Mouse (Mus musculus): ENCODE results near the gene Cxcr4. TPM values are rescaled to one million over a fixed set of nuclear protein-coding genes. Genes with fewer than 3 reads are reported as not detected.

Gene Cxcr4
- 0.97 and 1.3 TPM in 2 replicates for polyA plus RNA-seq (2014; fragmentation: Nextera tagmentation; extraction: Ambion mirVana)

- ATAC-seq (replicated peaks; ENCODE audit: low FRiP score) (peak; percentile 59), DNase-seq (ENCODE audit: low spot score) (peak; percentile 83)
- Histone ChIP-seq H3K36me3 (ENCODE audit: control insufficient read depth, insufficient read depth, low read length) (no peaks in the 10 kb centered on the region), H3K4me2 (peak within 1 kb of the TSS; percentile 82), H3K27me3 (replicated peaks; ENCODE audit: control insufficient read depth, insufficient read depth, low read length) (peaks cover 69% of the 10 kb centered on the region), H3K9ac (ENCODE audit: low read depth, low read length) (no peak within 1 kb of the TSS), H3K4me1 (replicated peaks; ENCODE audit: control insufficient read depth, insufficient read depth, low read length) (peaks cover 5% of the 10 kb centered on the region; the same call in 1 of the 2 replicates), H3K27ac (ENCODE audit: low read depth, low read length) (no peak within 1 kb of the TSS), H3K9me3 (ENCODE audit: control insufficient read depth, low read length) (no peaks in the 10 kb centered on the region), H3K4me3 (ENCODE audit: low read depth, low read length) (peak within 1 kb of the TSS; percentile 56)
- under 1% methylated on average over 27 of the region's 27 CpGs for WGBS
These were observed at the start of gene Cxcr4 for GRCm38 (mm10) chr1:128592211-128592741. Gene Cxcr4 (minus strand): TSS chr1:128592293.

- WGBS = 39% methylated on average over 4 of the region's 4 CpGs
These were observed 47.6 kb upstream of the Cxcr4 start for GRCm38 (mm10) chr1:128639707-128640107.

GRCm38 (mm10) chr1:128637230-128637740 is 45.2 kb upstream of the Cxcr4 start:
- no peak overlapping the region for H3K4me2 ChIP-seq
- 87% methylated on average over 7 of the region's 7 CpGs for WGBS
- no peak for DNase-seq (ENCODE audit: low spot score)
- no peaks in the 10 kb centered on the region for H3K9me3 ChIP-seq (ENCODE audit: control insufficient read depth, low read length)
- no peak overlapping the region for H3K9ac ChIP-seq (ENCODE audit: low read depth, low read length)
- H3K4me3 ChIP-seq (ENCODE audit: low read depth, low read length) = no peak overlapping the region
- no peak for ATAC-seq (replicated peaks; ENCODE audit: low FRiP score)
- H3K4me1 ChIP-seq (replicated peaks; ENCODE audit: control insufficient read depth, insufficient read depth, low read length) = no peaks in the 10 kb centered on the region
- no peaks in the 10 kb centered on the region for H3K36me3 ChIP-seq (ENCODE audit: control insufficient read depth, insufficient read depth, low read length)
- H3K27me3 ChIP-seq (replicated peaks; ENCODE audit: control insufficient read depth, insufficient read depth, low read length) = no peaks in the 10 kb centered on the region
- no peak overlapping the region for H3K27ac ChIP-seq (ENCODE audit: low read depth, low read length)

More at GRCm38 (mm10) chr1:128639707-128640107, 47.6 kb upstream of the Cxcr4 start:
- no peak overlapping the region for H3K27ac ChIP-seq (ENCODE audit: low read depth, low read length)
- no peaks in the 10 kb centered on the region for H3K4me1 ChIP-seq (replicated peaks; ENCODE audit: control insufficient read depth, insufficient read depth, low read length)
- no peaks in the 10 kb centered on the region; the same call in 1 of the 2 replicates for H3K27me3 ChIP-seq (replicated peaks; ENCODE audit: control insufficient read depth, insufficient read depth, low read length)
- H3K9me3 ChIP-seq (ENCODE audit: control insufficient read depth, low read length) = no peaks in the 10 kb centered on the region
- no peak for DNase-seq (ENCODE audit: low spot score)
- H3K36me3 ChIP-seq (ENCODE audit: control insufficient read depth, insufficient read depth, low read length) = no peaks in the 10 kb centered on the region
- H3K9ac ChIP-seq (ENCODE audit: low read depth, low read length) = no peak overlapping the region
- no peak for ATAC-seq (replicated peaks; ENCODE audit: low FRiP score)
- H3K4me2 ChIP-seq = no peak overlapping the region
- no peak overlapping the region for H3K4me3 ChIP-seq (ENCODE audit: low read depth, low read length)

- no peaks in the 10 kb centered on the region for H3K9me3 ChIP-seq (ENCODE audit: control insufficient read depth, low read length)
- DNase-seq (ENCODE audit: low spot score) = no peak
- no peaks in the 10 kb centered on the region for H3K27me3 ChIP-seq (replicated peaks; ENCODE audit: control insufficient read depth, insufficient read depth, low read length)
- no peak overlapping the region for H3K9ac ChIP-seq (ENCODE audit: low read depth, low read length)
- H3K36me3 ChIP-seq (ENCODE audit: control insufficient read depth, insufficient read depth, low read length) = no peaks in the 10 kb centered on the region
- H3K4me3 ChIP-seq (ENCODE audit: low read depth, low read length) = no peak overlapping the region
- WGBS = 87% methylated on average over 10 of the region's 10 CpGs
- no peak overlapping the region for H3K4me2 ChIP-seq
- H3K4me1 ChIP-seq (replicated peaks; ENCODE audit: control insufficient read depth, insufficient read depth, low read length) = no peaks in the 10 kb centered on the region
- no peak overlapping the region for H3K27ac ChIP-seq (ENCODE audit: low read depth, low read length)
- no peak for ATAC-seq (replicated peaks; ENCODE audit: low FRiP score)
These were observed 44.5 kb upstream of the Cxcr4 start for GRCm38 (mm10) chr1:128636258-128637229.

- no peak overlapping the region for H3K4me3 ChIP-seq (ENCODE audit: low read depth, low read length)
- no peak for DNase-seq (ENCODE audit: low spot score)
- no peaks in the 10 kb centered on the region for H3K9me3 ChIP-seq (ENCODE audit: control insufficient read depth, low read length)
- no peak for ATAC-seq (replicated peaks; ENCODE audit: low FRiP score)
- H3K27me3 ChIP-seq (replicated peaks; ENCODE audit: control insufficient read depth, insufficient read depth, low read length) = no peaks in the 10 kb centered on the region
- H3K4me1 ChIP-seq (replicated peaks; ENCODE audit: control insufficient read depth, insufficient read depth, low read length) = no peaks in the 10 kb centered on the region
- no peak overlapping the region for H3K4me2 ChIP-seq
- 71% methylated on average over 6 of the region's 6 CpGs for WGBS
- no peak overlapping the region for H3K9ac ChIP-seq (ENCODE audit: low read depth, low read length)
- H3K36me3 ChIP-seq (ENCODE audit: control insufficient read depth, insufficient read depth, low read length) = no peaks in the 10 kb centered on the region
- no peak overlapping the region for H3K27ac ChIP-seq (ENCODE audit: low read depth, low read length)
These were observed 41.8 kb upstream of the Cxcr4 start for GRCm38 (mm10) chr1:128633711-128634379.

- DNase-seq (ENCODE audit: low spot score) = no peak
- Histone ChIP-seq H3K9me3 (ENCODE audit: control insufficient read depth, low read length) (no peaks in the 10 kb centered on the region), H3K27me3 (replicated peaks; ENCODE audit: control insufficient read depth, insufficient read depth, low read length) (no peaks in the 10 kb centered on the region), H3K27ac (ENCODE audit: low read depth, low read length) (no peak overlapping the region), H3K4me1 (replicated peaks; ENCODE audit: control insufficient read depth, insufficient read depth, low read length) (no peaks in the 10 kb centered on the region), H3K4me3 (ENCODE audit: low read depth, low read length) (no peak overlapping the region), H3K36me3 (ENCODE audit: control insufficient read depth, insufficient read depth, low read length) (no peaks in the 10 kb centered on the region), H3K9ac (ENCODE audit: low read depth, low read length) (no peak overlapping the region), H3K4me2 (no peak overlapping the region)
- no peak for ATAC-seq (replicated peaks; ENCODE audit: low FRiP score)
- WGBS = 62% methylated on average over 6 of the region's 6 CpGs
These were observed 40.4 kb upstream of the Cxcr4 start for GRCm38 (mm10) chr1:128632522-128632921.

- WGBS = 60% methylated on average over 9 of the region's 9 CpGs
- DNase-seq (ENCODE audit: low spot score) (no peak), ATAC-seq (replicated peaks; ENCODE audit: low FRiP score) (no peak)
- Histone ChIP-seq H3K4me1 (replicated peaks; ENCODE audit: control insufficient read depth, insufficient read depth, low read length) (no peaks in the 10 kb centered on the region), H3K4me3 (ENCODE audit: low read depth, low read length) (no peak overlapping the region), H3K4me2 (no peak overlapping the region), H3K27me3 (replicated peaks; ENCODE audit: control insufficient read depth, insufficient read depth, low read length) (no peaks in the 10 kb centered on the region), H3K27ac (ENCODE audit: low read depth, low read length) (no peak overlapping the region), H3K9me3 (ENCODE audit: control insufficient read depth, low read length) (no peaks in the 10 kb centered on the region), H3K36me3 (ENCODE audit: control insufficient read depth, insufficient read depth, low read length) (no peaks in the 10 kb centered on the region), H3K9ac (ENCODE audit: low read depth, low read length) (no peak overlapping the region)
These were observed 34.1 kb upstream of the Cxcr4 start for GRCm38 (mm10) chr1:128626144-128626678.

GRCm38 (mm10) chr1:128623594-128623887 is 31.4 kb upstream of the Cxcr4 start:
- H3K4me1 ChIP-seq (replicated peaks; ENCODE audit: control insufficient read depth, insufficient read depth, low read length) = no peaks in the 10 kb centered on the region
- H3K27me3 ChIP-seq (replicated peaks; ENCODE audit: control insufficient read depth, insufficient read depth, low read length) = no peaks in the 10 kb centered on the region
- no peak for ATAC-seq (replicated peaks; ENCODE audit: low FRiP score)
- no peak overlapping the region for H3K4me3 ChIP-seq (ENCODE audit: low read depth, low read length)
- no peak overlapping the region for H3K9ac ChIP-seq (ENCODE audit: low read depth, low read length)
- H3K27ac ChIP-seq (ENCODE audit: low read depth, low read length) = no peak overlapping the region
- no peaks in the 10 kb centered on the region for H3K36me3 ChIP-seq (ENCODE audit: control insufficient read depth, insufficient read depth, low read length)
- H3K4me2 ChIP-seq = no peak overlapping the region
- DNase-seq (ENCODE audit: low spot score) = no peak
- WGBS = 66% methylated on average over 4 of the region's 4 CpGs
- no peaks in the 10 kb centered on the region for H3K9me3 ChIP-seq (ENCODE audit: control insufficient read depth, low read length)

Data from liver, embryonic 11.5 days (tissue).